Mouse (Mus musculus): ENCODE measurements around the gene Extl2.

Extl2 gene

DNA sequence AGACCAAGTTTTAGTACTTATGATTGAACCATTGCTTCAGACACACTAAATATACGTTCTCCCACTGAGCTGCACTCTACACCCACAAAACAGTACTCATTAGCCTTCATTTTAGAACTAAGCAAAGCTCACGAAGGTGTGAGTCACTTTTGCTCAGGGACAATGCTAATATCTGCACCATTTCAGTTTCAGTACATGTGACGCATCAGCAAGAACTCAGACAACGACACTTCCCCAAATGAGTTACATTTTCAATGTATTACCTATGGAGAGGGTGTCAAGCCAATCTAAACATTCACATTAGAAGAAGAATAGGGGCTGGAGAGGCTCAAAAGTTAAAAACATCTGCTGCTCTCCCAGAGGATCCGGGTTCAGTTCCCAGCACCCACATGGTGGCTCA lies 10.3 kb upstream of the Extl2 start:
- in situ Hi-C loops (cut with MboI; ENCODE audit: low pct_unique_long_range_greater_than_20kb in 1 of 2, low sequenced_read_pairs in 2 of 2, unreplicated experiment in 1 of 2), result no loop called here

DNA sequence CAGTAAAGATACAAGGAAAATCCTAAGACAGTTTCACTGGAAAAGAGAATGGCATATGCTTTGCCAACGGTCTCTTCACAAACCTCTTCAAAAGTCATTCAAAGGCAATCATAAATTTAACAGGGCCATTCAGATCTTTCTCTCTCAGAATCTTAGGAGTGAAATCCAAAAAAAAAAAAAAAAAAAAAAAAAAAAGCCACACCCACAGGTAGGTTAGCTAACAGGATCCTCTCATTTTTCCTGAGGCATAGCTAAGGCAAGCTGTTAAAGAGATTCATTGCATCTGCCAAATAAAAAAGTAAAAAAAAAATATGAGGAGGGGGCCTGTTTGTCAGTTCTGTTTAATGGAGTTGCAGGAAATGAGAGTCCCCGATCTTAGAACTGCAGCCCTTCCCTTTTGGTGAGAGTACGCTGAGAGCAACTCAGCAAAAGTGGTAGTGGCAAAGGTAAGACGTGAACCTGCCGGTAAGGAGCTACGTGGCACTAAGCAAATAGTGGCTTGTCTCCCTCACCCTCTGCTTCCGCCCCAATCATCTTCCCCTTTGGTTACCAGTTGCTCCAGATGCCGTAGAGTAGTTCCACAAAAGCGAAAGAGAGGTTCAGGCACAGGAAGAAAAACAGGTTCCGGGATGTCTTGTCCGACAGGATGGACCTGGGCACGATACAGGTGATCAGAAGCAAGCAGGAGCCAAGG lies 831 bp upstream of the Extl2 start:
- in situ Hi-C loops (cut with MboI; ENCODE audit: low pct_unique_long_range_greater_than_20kb in 1 of 2, low sequenced_read_pairs in 2 of 2, unreplicated experiment in 1 of 2), result no loop called here

DNA sequence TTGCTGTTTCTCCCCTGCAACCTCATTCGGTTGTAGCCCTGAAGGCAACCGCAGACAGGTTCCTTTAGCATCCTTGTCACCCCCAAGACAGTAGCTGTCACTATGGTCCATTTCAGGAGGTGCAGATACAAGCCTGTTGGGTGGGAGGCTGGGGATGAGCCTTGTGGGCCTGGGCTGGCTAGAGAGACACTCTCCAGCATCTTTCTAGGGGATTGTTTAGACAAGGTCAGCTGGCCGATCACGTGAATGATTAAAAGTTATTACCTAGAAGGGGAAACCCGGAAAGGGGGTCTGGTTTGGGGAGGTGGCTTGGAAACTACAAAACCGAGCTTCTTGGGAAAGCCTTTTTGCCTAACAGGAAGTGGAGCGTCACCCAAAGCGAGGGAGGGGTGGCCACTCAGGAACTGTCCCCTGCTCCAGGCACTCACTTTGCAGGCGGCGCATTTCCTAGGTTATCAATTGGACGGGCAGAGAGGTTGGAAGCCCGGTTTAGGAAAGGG lies 729 bp downstream of the Extl2 start:
- in situ Hi-C loops (cut with MboI; ENCODE audit: low pct_unique_long_range_greater_than_20kb in 1 of 2, low sequenced_read_pairs in 2 of 2, unreplicated experiment in 1 of 2), result no loop called here

DNA sequence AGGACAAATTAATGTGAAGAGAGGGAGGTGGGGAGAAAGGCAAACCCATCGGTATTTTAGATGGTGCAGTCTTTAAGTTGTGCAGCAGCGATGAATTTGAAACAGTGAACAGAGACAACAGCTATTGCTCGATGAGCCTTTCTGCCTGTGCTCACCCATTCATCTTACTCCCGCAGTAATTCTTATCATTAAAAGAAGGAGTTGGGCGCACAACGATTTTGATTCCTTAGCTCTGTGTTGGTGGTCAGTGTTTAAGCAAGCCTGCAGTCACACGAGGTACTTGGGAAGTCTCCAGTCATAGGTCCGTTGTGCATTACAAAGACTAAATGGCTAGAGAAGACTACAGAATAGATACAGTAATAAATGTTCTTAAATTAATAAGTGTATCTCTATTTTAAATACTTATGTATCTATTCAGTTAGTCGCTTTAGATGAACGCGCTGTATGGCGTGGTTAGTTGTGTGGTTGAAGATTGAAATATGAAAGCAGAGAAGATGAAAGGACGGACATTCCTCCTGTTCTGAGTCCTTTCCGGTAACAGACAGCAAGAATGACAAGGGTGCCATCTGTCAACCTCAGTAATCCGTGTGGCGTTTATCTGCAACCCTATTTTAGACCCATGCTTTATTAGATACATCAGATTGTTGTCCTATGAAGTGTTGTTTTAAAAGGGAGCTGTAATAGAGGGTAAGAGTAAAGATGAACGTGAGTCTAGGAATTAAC lies 2.5 kb downstream of the Extl2 start:
- in situ Hi-C loops (cut with MboI; ENCODE audit: low pct_unique_long_range_greater_than_20kb in 1 of 2, low sequenced_read_pairs in 2 of 2, unreplicated experiment in 1 of 2), result no loop called here

DNA sequence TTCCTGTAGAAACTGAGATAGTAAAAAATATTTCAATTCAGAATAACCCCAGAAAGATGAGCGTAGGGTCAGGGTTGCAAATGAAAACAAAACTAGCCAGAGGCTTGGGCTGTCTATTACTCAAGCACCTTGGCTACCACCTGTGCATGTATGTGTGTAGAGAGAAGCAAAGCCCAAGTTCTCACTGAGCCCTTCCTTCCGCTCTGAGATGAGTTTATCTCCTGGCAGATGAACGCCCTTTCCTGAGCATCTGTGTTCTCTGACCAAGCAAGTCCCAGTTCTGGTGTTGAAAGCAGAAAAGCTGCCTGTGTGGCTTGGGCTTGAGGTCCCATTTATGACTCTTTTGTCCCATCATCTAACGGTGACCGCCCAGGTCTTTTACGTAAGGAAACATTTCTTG lies 7.6 kb downstream of the Extl2 start:
- in situ Hi-C loops (cut with MboI; ENCODE audit: low pct_unique_long_range_greater_than_20kb in 1 of 2, low sequenced_read_pairs in 2 of 2, unreplicated experiment in 1 of 2), result no loop called here

DNA sequence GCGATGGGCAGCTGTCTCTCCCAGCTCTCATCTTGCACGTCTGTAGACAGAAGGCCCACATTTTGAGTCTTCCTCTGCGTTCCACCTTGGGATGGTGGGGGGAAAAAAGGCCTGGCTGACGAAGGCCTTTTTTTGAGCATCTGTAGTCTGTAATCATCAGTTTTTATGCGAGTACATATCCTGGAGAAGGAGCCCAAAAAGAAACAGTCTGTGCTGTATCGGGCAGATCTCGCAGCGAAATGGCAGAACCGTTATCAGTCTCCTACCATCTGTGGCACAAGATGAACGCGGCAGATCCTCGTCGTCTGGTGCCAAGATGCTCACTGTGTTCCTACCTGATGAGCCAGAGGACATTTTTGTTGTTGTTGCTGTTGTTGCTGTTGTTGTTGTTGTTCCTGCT lies 8.9 kb downstream of the Extl2 start:
- in situ Hi-C loops (cut with MboI; ENCODE audit: low pct_unique_long_range_greater_than_20kb in 1 of 2, low sequenced_read_pairs in 2 of 2, unreplicated experiment in 1 of 2), result no loop called here

DNA sequence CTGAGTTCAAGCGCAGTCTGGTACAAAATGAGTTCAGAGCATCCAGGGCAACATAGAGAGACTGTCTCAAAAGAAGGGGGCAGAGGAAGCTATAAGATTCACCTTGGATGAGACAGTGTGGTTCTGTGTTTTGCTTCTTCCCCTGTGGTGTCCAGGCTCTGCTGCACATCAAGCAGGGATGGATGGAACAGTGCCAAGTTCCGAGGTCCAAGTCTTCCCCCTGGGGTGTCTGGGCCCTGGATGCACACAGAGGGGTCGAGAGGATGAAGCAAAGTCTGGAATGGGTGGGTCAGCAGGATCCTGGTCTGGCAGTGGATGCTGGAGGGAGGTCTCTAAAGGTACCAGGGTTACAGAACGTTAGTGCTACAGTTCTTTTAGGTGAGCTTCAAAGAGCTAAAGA lies 11.3 kb downstream of the Extl2 start:
- in situ Hi-C loops (cut with MboI; ENCODE audit: low pct_unique_long_range_greater_than_20kb in 1 of 2, low sequenced_read_pairs in 2 of 2, unreplicated experiment in 1 of 2), result no loop called here

DNA sequence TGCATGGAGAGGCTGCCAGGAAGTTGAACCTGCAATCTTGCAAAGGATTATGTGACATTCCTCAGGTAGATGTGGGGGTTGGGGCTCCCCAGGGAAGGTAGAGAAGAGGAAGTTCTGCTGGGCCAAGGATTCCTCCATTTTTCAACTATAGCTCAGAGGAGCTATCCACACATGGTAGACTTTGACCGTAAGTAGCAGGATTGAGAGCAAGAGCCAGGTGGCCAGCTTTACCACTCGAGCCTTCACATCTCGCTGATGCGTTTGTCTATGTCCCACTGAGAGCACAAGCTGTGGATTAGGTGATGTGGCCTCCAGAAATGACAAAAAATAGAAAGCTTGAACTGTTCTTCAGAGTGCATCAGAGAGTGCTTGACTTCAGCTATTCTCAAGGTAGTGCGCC lies 11.9 kb downstream of the Extl2 start:
- in situ Hi-C loops (cut with MboI; ENCODE audit: low pct_unique_long_range_greater_than_20kb in 1 of 2, low sequenced_read_pairs in 2 of 2, unreplicated experiment in 1 of 2), result no loop called here

DNA sequence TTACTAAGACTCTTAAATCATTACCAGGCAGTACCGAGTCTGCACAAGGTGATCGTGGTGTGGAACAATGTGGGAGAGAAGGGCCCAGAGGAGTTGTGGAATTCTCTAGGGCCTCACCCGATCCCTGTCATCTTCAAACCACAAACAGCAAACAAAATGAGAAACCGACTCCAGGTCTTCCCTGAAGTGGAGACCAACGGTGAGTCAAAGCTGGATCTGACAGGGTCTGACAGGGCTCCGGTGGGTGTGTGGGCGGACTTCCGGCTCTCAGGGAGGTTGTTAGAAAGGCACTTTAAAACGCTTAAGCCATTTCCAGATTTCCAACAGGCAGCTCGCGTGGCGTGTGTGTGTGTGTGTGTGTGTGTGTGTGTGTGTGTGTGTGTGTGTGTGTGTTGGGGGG lies 17.0 kb downstream of the Extl2 start:
- in situ Hi-C loops (cut with MboI; ENCODE audit: low pct_unique_long_range_greater_than_20kb in 1 of 2, low sequenced_read_pairs in 2 of 2, unreplicated experiment in 1 of 2), result no loop called here

DNA sequence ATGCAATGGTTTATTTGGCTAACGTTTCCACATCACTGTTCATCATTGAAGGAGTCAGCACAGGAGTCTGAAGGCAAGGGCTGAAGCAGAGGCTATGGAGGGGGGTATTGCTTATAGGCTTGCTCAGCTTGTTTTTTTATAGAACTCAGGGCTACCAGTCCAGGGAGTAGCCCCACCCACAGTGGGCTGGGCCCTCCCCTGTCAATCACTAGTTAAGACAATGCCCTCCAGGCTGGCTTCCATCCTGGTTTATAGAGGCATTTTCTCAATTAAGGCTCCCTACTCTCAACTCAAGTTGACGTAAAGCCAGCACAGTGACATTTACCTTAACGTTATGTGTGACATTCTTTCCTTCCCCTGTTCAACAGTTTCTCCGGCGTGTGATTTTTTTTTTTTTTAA lies 17.4 kb downstream of the Extl2 start:
- in situ Hi-C loops (cut with MboI; ENCODE audit: low pct_unique_long_range_greater_than_20kb in 1 of 2, low sequenced_read_pairs in 2 of 2, unreplicated experiment in 1 of 2), result loop anchor here in 1 of 2 experiments (25.0 kb wide), 1 partner anchor 213 kb away; no protein-coding TSS in a partner anchor

DNA sequence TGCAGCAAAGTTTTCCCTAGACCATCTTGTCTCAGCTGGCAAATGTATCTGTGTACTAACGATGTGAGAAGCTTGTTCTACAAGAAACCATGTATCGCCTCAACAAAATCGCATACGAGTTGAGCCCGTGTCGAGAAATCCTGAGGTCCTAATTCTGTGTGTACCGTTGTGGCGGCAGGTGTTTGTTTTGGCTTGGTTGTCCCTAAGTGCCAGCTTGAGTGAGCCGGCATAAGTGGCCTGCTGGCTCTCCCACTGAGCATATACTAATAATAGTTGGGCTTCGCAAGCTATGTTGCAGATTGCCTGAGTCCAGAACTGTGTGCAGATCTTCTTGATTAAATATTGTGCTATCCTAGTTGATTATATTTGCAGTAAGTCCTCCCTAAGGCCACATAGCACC lies 18.4 kb downstream of the Extl2 start:
- in situ Hi-C loops (cut with MboI; ENCODE audit: low pct_unique_long_range_greater_than_20kb in 1 of 2, low sequenced_read_pairs in 2 of 2, unreplicated experiment in 1 of 2), result loop anchor here in 1 of 2 experiments (25.0 kb wide), 1 partner anchor 212 kb away; no protein-coding TSS in a partner anchor

DNA sequence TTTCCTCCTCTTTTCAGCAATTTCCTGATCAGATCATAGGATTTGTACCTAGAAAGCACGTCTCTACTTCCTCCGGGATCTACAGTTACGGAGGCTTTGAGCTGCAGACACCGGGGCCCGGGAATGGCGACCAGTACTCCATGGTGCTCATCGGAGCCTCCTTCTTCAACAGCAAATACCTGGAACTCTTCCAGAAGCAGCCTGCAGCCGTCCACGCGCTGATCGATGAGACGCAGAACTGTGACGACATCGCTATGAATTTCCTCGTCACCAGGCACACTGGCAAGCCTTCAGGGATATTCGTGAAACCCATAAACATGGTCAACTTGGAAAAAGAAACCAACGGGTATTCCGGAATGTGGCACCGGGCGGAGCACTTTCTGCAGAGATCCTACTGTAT lies 19.7 kb downstream of the Extl2 start:
- in situ Hi-C loops (cut with MboI; ENCODE audit: low pct_unique_long_range_greater_than_20kb in 1 of 2, low sequenced_read_pairs in 2 of 2, unreplicated experiment in 1 of 2), result loop anchor here in 1 of 2 experiments (25.0 kb wide), 1 partner anchor 210 kb away; no protein-coding TSS in a partner anchor

DNA sequence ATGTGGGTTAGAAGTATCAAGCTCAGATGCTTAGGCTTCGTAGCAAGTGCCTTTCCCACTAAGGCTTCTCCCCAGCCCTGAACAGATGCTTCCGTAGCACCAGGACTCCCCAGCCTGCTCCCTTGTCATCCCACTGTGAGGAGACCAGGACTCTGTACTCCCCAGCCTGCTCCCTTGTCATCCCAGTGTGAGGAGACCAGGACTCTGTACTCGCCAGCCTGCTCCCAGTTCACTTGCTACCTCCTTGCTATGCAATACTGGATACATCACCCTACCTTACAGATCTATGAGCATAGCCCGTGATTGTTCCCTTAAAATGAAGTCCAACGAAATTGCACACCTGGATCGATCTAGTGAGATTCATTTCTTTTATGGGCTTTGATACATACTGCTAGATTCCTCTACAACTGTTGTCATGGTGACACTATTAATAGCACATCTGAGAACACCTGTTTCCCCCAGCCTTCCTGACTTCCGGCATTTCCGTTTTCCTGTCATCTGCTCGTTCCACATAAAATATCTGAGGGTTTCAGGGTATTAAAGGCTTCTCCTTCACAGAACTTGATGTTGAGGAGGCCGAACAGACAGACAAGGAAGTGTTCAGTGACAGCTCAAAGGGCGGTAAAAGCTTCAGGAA lies 23.0 kb downstream of the Extl2 start:
- in situ Hi-C loops (cut with MboI; ENCODE audit: low pct_unique_long_range_greater_than_20kb in 1 of 2, low sequenced_read_pairs in 2 of 2, unreplicated experiment in 1 of 2), result loop anchor here (10.0 to 25.0 kb wide), 2 partner anchors 207 to 295 kb away; no protein-coding TSS in a partner anchor

DNA sequence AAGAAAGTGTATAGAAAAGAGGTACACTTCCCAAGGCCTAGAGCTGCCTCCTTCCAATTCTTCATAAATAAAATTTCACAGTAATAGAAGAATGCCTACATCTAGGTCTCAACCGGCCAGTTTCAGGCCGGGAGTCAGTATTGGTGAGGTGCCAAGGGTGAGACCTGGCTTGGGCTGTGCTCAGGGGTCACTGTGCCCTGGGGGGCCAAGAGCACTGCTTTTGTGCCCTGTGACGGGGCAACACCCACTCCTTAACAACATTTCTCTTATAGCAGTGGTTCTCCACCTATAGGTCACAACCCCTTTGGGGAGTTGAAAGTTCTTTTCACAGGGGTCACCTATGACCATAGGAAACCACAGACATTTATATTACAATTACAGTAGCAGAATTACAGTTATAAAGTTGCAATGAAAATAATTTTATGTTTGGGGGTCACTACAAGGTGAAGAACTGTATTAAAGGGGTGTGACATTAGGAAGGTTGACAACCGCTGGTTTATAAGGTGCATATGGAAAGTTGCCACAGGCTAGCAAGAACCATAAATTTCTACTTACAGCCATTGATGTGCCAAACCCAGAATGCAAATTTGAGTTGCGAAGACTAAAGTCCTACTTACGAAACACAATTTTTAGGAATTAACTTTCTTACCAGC lies 26.1 kb downstream of the Extl2 start:
- in situ Hi-C loops (cut with MboI; ENCODE audit: low pct_unique_long_range_greater_than_20kb in 1 of 2, low sequenced_read_pairs in 2 of 2, unreplicated experiment in 1 of 2), result loop anchor here (10.0 to 25.0 kb wide), 2 partner anchors 204 to 291 kb away; no protein-coding TSS in a partner anchor

DNA sequence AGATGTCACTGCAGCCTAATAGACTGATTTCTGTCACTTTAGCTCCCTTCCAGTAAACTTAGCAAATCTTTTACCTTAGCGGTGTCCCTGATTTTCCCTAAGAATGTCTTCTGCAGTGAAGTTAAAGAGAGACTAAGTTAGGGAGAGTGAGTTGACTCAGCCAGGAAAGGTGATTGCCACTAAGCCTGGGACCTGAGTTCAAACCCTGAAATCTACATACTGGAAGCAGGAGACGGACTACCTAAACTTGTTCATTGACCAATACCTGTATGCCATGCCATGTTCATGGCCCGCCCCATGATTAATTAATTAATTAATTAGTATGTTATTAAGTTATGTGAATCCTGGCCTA lies 26.6 kb downstream of the Extl2 start:
- in situ Hi-C loops (cut with MboI; ENCODE audit: low pct_unique_long_range_greater_than_20kb in 1 of 2, low sequenced_read_pairs in 2 of 2, unreplicated experiment in 1 of 2), result loop anchor here (10.0 to 25.0 kb wide), 2 partner anchors 203 to 291 kb away; no protein-coding TSS in a partner anchor

DNA sequence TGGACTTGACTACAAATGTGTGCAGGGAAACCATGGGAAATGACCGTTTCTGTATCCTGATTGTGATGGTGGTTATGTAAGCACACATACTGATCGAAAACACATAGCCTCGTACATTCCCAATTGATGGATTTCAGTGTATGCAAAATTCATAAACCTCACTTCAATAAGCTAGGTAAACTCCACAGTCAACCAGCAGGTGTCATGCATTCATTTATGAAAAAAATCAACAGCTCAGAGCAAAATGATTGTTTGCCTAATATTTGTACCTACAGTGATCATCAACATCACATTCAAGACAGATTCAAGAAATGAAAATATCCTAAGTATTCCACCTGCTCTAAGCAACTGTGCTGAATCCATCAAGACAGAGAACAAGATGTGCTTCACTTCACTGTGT lies 33.5 kb downstream of the Extl2 start:
- in situ Hi-C loops (cut with MboI; ENCODE audit: low pct_unique_long_range_greater_than_20kb in 1 of 2, low sequenced_read_pairs in 2 of 2, unreplicated experiment in 1 of 2), result loop anchor here in 1 of 2 experiments (25.0 kb wide), 1 partner anchor 197 kb away; no protein-coding TSS in a partner anchor

DNA sequence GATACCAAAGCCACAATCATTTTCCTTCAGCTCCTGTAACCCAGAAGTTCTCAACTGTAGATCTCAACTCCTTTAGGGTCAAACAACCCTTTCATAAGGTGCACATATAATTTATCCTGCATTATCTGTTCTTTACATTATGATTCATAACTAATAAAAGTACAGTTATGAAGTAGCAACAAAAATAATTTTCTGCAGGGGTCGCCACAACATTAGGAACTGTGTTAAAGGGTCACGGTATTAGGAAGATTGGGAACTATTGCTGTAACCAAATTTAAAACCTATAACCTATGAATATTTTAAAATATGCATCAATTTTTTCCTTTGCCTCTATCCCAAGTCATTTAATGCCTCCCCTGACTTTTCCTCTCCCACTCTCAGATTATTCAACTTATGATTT lies 38.7 kb downstream of the Extl2 start:
- in situ Hi-C loops (cut with MboI; ENCODE audit: low pct_unique_long_range_greater_than_20kb in 1 of 2, low sequenced_read_pairs in 2 of 2, unreplicated experiment in 1 of 2), result loop anchor here in 1 of 2 experiments (25.0 kb wide), 1 partner anchor 191 kb away; no protein-coding TSS in a partner anchor

DNA sequence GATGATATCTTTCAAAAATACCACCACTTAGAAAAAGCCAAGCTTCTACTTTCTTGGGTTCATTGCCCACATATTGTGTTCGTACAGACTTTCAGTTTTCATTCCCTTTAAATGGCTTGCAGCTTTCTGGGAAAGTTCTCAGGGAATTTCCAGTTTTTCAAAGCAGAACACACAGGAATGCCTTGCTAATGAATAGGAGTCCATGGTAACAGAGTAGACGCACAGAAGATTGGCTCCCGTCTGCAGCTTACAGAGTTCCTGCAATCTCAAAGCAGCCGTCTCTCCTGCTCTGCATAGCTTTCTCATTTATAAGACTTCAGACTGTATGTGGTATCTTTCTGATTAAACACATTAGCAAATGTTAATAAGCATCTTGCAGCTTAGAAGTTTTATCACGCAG lies 39.8 kb downstream of the Extl2 start:
- in situ Hi-C loops (cut with MboI; ENCODE audit: low pct_unique_long_range_greater_than_20kb in 1 of 2, low sequenced_read_pairs in 2 of 2, unreplicated experiment in 1 of 2), result loop anchor here in 1 of 2 experiments (25.0 kb wide), 1 partner anchor 190 kb away; no protein-coding TSS in a partner anchor
